Mouse (Mus musculus) erythroblast, embryonic 14.5 days (primary cell): ENCODE measurements around the gene Sars2.

Source experiments
- GATA1 ChIP-seq: IDR thresholded peaks from 2 replicates; pipeline ENCODE4 v1.6.1; 2012; ENCODE audit warnings: low read length, inconsistent platforms, mixed read lengths
- TAL1 ChIP-seq: IDR thresholded peaks from 3 replicates; pipeline ENCODE4 v1.6.1; 2012; ENCODE audit warnings: low read length, inconsistent platforms, mixed read lengths

DNA sequence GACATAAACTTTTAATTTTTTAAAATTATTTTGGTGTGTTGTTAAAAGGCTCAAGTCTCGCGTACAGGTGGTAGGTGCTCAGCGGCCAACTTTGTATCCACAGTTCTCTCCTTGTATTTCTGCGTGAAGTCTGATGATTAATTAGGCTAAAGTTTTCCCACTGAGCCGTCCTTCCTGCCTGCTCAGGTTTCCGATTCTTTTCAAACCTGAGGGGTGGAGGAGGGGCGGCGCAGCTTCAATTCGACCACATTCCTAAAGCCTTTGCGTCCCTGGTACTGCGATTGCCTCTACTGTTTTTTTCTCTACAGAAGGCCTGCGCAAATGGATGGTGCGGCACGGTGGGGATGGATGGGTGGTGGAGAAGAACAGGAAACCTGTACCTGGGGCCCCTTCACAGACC lies 47.4 kb upstream of the Sars2 start:
- TF ChIP-seq GATA1, result no peak
- TF ChIP-seq TAL1, result no peak
